Mouse (Mus musculus) gastrocnemius, postnatal 14 days (tissue): ENCODE data around the gene Farp2. TPM values are rescaled to one million over a fixed set of nuclear protein-coding genes. Genes with fewer than 3 reads are reported as not detected.
"Not testable (repeated sequence)": the region's sequence is repeated elsewhere in the genome, so short reads cannot be mapped to it uniquely, and the experiment has no call there.

Source experiments
- DNase-seq: peaks from one replicate; pipeline ENCODE4 v3.0.0; 2021; ENCODE audit warnings: mixed read lengths
- intact Hi-C: fragments of 180-260 bp; cut with DNase I; formaldehyde crosslinking; loops from one replicate; pipeline ENCODE4 v1.15.1; 2025; ENCODE audit warnings: low total_unique reads
- long read RNA-seq, 2 experiments: library from polyadenylated mRNA; stranded (forward); transcript quantifications; one replicate each; pipeline ENCODE4 v2.0.0; 2021
- total RNA-seq, 2 experiments: library from RNA; stranded (reverse); gene quantifications; 2 replicates each; pipeline ENCODE4 v1.2.3; 2021

Farp2 gene
- 10 to 100 TPM; 11.5 to 14.4 TPM for total RNA-seq
- long read RNA-seq, experiment 1, transcript Farp2-201 (27 exons, 3,937 nt): major isoform, 13 of 14 reads
- long read RNA-seq, experiment 1, partial matches to known transcripts: 1 of 14 reads
- long read RNA-seq, experiment 1, other reads (novel, unspliced or antisense): 0 of 14 reads
- long read RNA-seq, experiment 2, transcript Farp2-201 (27 exons, 3,937 nt): major isoform, 10 of 17 reads
- long read RNA-seq, experiment 2, partial matches to known transcripts: 3 of 17 reads
- long read RNA-seq, experiment 2, other reads (novel, unspliced or antisense): 4 of 17 reads

- intact Hi-C loops: no loop called here
- peak; percentile 96 for DNase-seq
These were observed at the start of gene Farp2 for GRCm38 (mm10) chr1:93511585-93512350. Farp2 (plus strand) TSS chr1:93512079.

GRCm38 (mm10) chr1:93465066-93465465 lies 46.8 kb upstream of the Farp2 start:
- no peak for DNase-seq
- intact Hi-C loops: no loop called here

- no peak for DNase-seq
- intact Hi-C loops: no loop called here
These were observed 46.1 kb upstream of the Farp2 start for GRCm38 (mm10) chr1:93465746-93466145.

- intact Hi-C loops: no loop called here
- DNase-seq: no peak
These were observed 43.3 kb upstream of the Farp2 start for GRCm38 (mm10) chr1:93468626-93469025.

GRCm38 (mm10) chr1:93475694-93476093 lies 36.2 kb upstream of the Farp2 start:
- intact Hi-C loops: no loop called here
- no peak for DNase-seq

- peak; percentile 98 for DNase-seq
- intact Hi-C loops: no loop called here
These were observed 33.9 kb upstream of the Farp2 start for GRCm38 (mm10) chr1:93477758-93478585.

GRCm38 (mm10) chr1:93478586-93479475 lies 33.0 kb upstream of the Farp2 start, which contains the start of gene Hdlbp:
Hdlbp (minus strand) TSS chr1:93478815.
- peak; percentile 100 for DNase-seq
- intact Hi-C loops: no loop called here

- peak; percentile 10 for DNase-seq
- intact Hi-C loops: no loop called here
These were observed 32.3 kb upstream of the Farp2 start for GRCm38 (mm10) chr1:93479476-93480083.

- intact Hi-C loops, DNase-seq: not testable (repeated sequence)
These were observed 25.6 kb upstream of the Farp2 start for GRCm38 (mm10) chr1:93486302-93486701.

- DNase-seq: no peak
- intact Hi-C loops: no loop called here
These were observed 16.6 kb upstream of the Farp2 start for GRCm38 (mm10) chr1:93495312-93495711.

- DNase-seq: no peak
- intact Hi-C loops: no loop called here
These were observed 4.8 kb upstream of the Farp2 start for GRCm38 (mm10) chr1:93506944-93507676.

GRCm38 (mm10) chr1:93508576-93508975 lies 3.3 kb upstream of the Farp2 start:
- DNase-seq, intact Hi-C loops: not testable (repeated sequence)

- no peak for DNase-seq
- intact Hi-C loops: no loop called here
These were observed 442 bp downstream of the Farp2 start for GRCm38 (mm10) chr1:93512351-93512690.

- intact Hi-C loops: no loop called here
- DNase-seq: no peak
These were observed 1.3 kb downstream of the Farp2 start for GRCm38 (mm10) chr1:93513221-93513620.

GRCm38 (mm10) chr1:93521491-93521890 lies 9.6 kb downstream of the Farp2 start:
- intact Hi-C loops: no loop called here
- no peak for DNase-seq

GRCm38 (mm10) chr1:93522325-93522724 lies 10.4 kb downstream of the Farp2 start:
- intact Hi-C loops: no loop called here

GRCm38 (mm10) chr1:93529801-93530200 lies 17.9 kb downstream of the Farp2 start:
- intact Hi-C loops: no loop called here

More at GRCm38 (mm10) chr1:93522325-93522724, 10.4 kb downstream of the Farp2 start:
- DNase-seq: no peak

GRCm38 (mm10) chr1:93537227-93537626 lies 25.3 kb downstream of the Farp2 start:
- DNase-seq: no peak
- intact Hi-C loops: no loop called here

More at GRCm38 (mm10) chr1:93529801-93530200, 17.9 kb downstream of the Farp2 start:
- DNase-seq: no peak
